Mouse (Mus musculus) liver, embryonic 14.5 days (tissue): ENCODE measurements at regions not wholly inside any gene's neighbourhood (a gene's known extent, or its start where the extent isn't known, plus 50 kb on each side); places are given as distances from the start of the nearest gene placed in this dataset.

Source experiments
- ATAC-seq: fragments of 200-750 bp; cut with Nextera tagmentation; 2 replicates; pipeline ENCODE4 v1.8.0; 2017; ENCODE audit warnings: moderate number of reproducible peaks, mild to moderate bottlenecking, moderate library complexity; ENCODE audit not compliant: insufficient read depth
- DNase-seq, 3 experiments: peaks; one replicate each; pipeline ENCODE4 v3.0.0-alpha.2; 2012 to 2013; ENCODE audit warnings: low read depth in 3 of 3, low spot score in 3 of 3
- H3K27ac ChIP-seq: fragments of 300-500 bp; sonication (generic); 2 replicates; pipeline ENCODE4 v1.5.1; 2014; ENCODE audit warnings: moderate library complexity, mild to moderate bottlenecking, control low read depth, inconsistent platforms
- H3K27me3 ChIP-seq: fragments of 300-500 bp; sonication (generic); 2 replicates; pipeline ENCODE4 v1.6.1; 2014; ENCODE audit warnings: mild to moderate bottlenecking, low read length, moderate library complexity; ENCODE audit not compliant: control insufficient read depth, insufficient read depth
- H3K36me3 ChIP-seq: fragments of 300-500 bp; sonication (generic); replicated peaks from 2 replicates; pipeline ENCODE4 v1.6.1; 2014; ENCODE audit warnings: low read depth; ENCODE audit not compliant: control insufficient read depth, insufficient read depth
- H3K4me1 ChIP-seq, 2 experiments: fragments of 200-500 bp in 1 of 2; fragments of 300-500 bp in 1 of 2; sonication (generic) in 1 of 2; replicated peaks; 2 replicates each; pipeline ENCODE4 v1.6.1; 2012 to 2014; ENCODE audit warnings: antibody characterized with exemption in 1 of 2, inconsistent platforms in 1 of 2, low read length in 1 of 2; ENCODE audit not compliant: control insufficient read depth in 2 of 2, insufficient read depth in 2 of 2
- H3K4me2 ChIP-seq: fragments of 300-500 bp; sonication (generic); 2 replicates; pipeline ENCODE4 v1.6.1; 2014; ENCODE audit warnings: low read depth, mild to moderate bottlenecking, control low read depth, moderate library complexity
- H3K4me3 ChIP-seq, 2 experiments: fragments of 200-500 bp in 1 of 2; fragments of 300-500 bp in 1 of 2; sonication (generic) in 1 of 2; 2 replicates each; pipeline ENCODE4 v1.5.1; 2012 to 2014; ENCODE audit warnings: low read depth in 2 of 2, low read length in 2 of 2, mild to moderate bottlenecking in 2 of 2, control low read depth in 1 of 2, inconsistent platforms in 1 of 2, moderate library complexity in 1 of 2; ENCODE audit not compliant: insufficient read depth in 1 of 2
- H3K9ac ChIP-seq: fragments of 300-500 bp; sonication (generic); replicated peaks from 2 replicates; pipeline ENCODE4 v1.6.1; 2014; ENCODE audit warnings: mild to moderate bottlenecking, control low read depth, moderate library complexity
- H3K9me3 ChIP-seq: fragments of 300-500 bp; sonication (generic); 2 replicates; pipeline ENCODE4 v1.6.1; 2016; ENCODE audit warnings: low read length, mixed read lengths; ENCODE audit not compliant: control insufficient read depth
- CTCF ChIP-seq: IDR thresholded peaks from 2 replicates; pipeline ENCODE4 v1.5.1; 2016; ENCODE audit warnings: antibody characterized with exemption, low read depth, control low read depth
- EP300 ChIP-seq: IDR thresholded peaks from 2 replicates; pipeline ENCODE4 v1.6.1; 2016; ENCODE audit warnings: antibody characterized with exemption, low read depth
- WGBS: fragments of 180-500 bp; shearing (Covaris S2); extraction: QIAGEN DNeasy Blood & Tissue Kit; methylation state at CpG from one replicate; pipeline ENCODE4 v1.1.7; 2014; ENCODE audit not compliant: insufficient replicate concordance; 5-methylcytosine and 5-hydroxymethylcytosine counted together

DNA sequence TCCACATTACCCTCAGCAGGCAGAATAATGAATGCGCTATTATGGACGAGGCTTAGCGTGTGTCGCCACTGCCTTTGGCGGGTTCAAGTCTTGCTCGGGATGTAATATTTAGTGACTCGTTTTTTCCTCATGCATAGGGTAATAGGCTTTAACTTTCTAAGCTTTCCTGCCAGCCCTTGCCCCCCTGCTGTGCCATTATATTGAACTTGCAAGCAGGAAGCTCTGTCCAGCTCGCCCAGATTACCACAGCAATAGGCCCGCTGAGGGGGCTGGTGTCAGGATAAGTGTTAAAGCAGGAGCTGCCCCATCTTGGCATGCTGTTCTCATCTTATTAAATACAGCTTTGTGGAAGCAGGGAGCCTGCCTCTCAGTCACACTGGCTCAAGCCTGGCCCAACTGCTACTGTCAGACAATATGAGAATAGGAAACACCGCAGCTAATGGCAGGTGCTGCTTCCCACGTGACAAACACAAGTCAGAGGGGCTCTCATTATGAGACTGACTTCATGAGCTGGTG, 105.8 kb upstream of the Cmc1 start:
- Histone ChIP-seq H3K36me3 (no peaks in the 10 kb centered on the region), H3K9ac (no peak overlapping the region), H3K4me3 (no peak overlapping the region), H3K27ac (no peak overlapping the region), H3K4me1 (no peaks in the 10 kb centered on the region), H3K9me3 (no peaks in the 10 kb centered on the region), H3K4me2 (no peak overlapping the region), H3K27me3 (no peaks in the 10 kb centered on the region)
- ATAC-seq (no peak), DNase-seq (no peak)
- TF ChIP-seq CTCF, result no peak
- no peak for TF ChIP-seq EP300
- 26% methylated on average over 11 of the region's 11 CpGs for WGBS

DNA sequence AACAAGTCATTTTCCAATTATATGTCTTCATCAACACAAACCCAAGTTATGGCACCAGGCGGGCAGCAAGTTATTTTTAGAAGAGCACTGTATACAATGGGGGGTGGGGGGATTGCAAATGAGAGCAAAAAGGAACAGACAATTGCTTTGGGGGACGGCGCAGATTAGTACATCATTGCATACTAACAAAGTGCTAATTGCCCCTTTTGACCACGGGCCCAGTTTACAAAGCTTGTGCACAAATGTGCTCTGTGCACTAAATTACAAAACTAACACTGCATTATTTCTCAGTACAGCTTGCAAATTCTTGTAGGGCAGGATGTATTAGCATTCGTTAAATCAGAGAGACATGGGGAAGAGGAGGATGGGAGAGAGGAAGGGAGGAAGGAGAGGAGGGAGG, 116.3 kb upstream of the Cmc1 start:
- no peak overlapping the region for H3K4me2 ChIP-seq
- TF ChIP-seq EP300, result no peak
- no peak for TF ChIP-seq CTCF
- ATAC-seq (no peak), DNase-seq (no peak)
- H3K27ac ChIP-seq, result no peak overlapping the region
- no peaks in the 10 kb centered on the region for H3K9me3 ChIP-seq
- WGBS, result 45% methylated on average over 5 of the region's 5 CpGs
- H3K4me3 ChIP-seq, result no peak overlapping the region
- no peaks in the 10 kb centered on the region for H3K27me3 ChIP-seq
- no peaks in the 10 kb centered on the region for H3K4me1 ChIP-seq
- H3K36me3 ChIP-seq, result no peaks in the 10 kb centered on the region
- H3K9ac ChIP-seq, result no peak overlapping the region

DNA sequence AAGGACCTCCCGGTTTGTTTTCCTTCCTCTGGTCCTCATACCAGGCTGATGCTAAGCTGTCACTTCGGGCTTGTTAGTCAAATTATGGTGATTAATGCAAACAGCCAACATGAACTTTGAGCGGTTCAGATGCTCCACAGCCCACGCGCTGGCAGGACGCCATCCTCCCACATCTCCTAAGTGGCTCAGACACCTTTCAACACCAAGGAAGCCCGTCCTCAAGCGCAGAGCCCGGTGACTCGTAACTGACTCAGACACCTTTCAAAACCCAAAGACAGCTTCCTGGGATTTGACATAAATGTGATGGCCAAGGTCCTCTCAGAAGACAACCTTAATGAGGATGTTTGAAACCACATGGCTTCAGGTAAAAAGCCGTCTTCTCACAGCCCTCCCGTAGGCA, 121.7 kb upstream of the Cmc1 start:
- no peak for DNase-seq
- no peaks in the 10 kb centered on the region for H3K9me3 ChIP-seq
- no peaks in the 10 kb centered on the region; a peak in 1 of 4 replicates for H3K4me1 ChIP-seq
- 65% methylated on average over 12 of the region's 12 CpGs for WGBS
- no peak overlapping the region for H3K27ac ChIP-seq
- no peak for TF ChIP-seq CTCF
- no peak for TF ChIP-seq EP300
- H3K4me2 ChIP-seq, result no peak overlapping the region
- no peak overlapping the region for H3K9ac ChIP-seq
- no peak for ATAC-seq
- no peak overlapping the region for H3K4me3 ChIP-seq
- H3K27me3 ChIP-seq, result no peaks in the 10 kb centered on the region
- H3K36me3 ChIP-seq, result no peaks in the 10 kb centered on the region

DNA sequence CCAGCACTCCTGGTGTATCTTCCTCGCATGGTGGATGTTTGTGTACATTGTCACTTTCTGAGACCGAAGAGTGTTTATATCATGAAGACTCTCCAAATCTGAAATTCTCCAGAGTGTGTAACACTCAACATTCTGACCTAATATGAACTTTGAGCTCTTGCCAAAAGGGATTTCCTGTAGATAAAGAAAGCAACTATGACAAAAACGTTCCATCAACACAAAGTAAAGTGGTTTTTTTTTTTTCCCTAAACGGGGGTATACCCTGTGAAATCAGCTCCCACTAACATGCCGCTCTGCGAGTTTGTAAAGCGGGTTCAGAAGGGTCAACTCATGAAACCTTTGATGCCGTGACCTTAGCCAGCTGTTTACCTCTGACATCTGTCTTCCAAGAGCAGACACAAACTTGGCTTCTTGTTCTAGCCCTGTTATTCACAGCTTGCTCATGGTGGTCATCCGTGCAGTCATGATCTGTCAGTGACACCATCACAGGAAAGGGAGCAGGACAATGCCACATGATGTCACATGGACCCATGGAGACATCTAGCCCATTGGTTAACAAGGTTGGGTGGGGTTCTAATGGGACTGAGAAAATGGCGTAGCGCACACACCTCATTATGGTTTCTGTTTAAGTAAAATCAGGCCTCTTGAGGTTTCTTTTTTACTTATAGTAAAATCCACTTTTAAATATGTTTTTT, 122.9 kb upstream of the Cmc1 start:
- ATAC-seq, result no peak
- WGBS, result 51% methylated on average over 11 of the region's 11 CpGs
- H3K9me3 ChIP-seq, result no peaks in the 10 kb centered on the region
- no peak overlapping the region for H3K27ac ChIP-seq
- no peaks in the 10 kb centered on the region; a peak in 1 of 4 replicates for H3K4me1 ChIP-seq
- no peak overlapping the region for H3K4me2 ChIP-seq
- no peak overlapping the region for H3K4me3 ChIP-seq
- no peak overlapping the region for H3K9ac ChIP-seq
- no peak for TF ChIP-seq CTCF
- no peak for TF ChIP-seq EP300
- no peaks in the 10 kb centered on the region for H3K36me3 ChIP-seq
- DNase-seq, result no peak
- no peaks in the 10 kb centered on the region for H3K27me3 ChIP-seq

DNA sequence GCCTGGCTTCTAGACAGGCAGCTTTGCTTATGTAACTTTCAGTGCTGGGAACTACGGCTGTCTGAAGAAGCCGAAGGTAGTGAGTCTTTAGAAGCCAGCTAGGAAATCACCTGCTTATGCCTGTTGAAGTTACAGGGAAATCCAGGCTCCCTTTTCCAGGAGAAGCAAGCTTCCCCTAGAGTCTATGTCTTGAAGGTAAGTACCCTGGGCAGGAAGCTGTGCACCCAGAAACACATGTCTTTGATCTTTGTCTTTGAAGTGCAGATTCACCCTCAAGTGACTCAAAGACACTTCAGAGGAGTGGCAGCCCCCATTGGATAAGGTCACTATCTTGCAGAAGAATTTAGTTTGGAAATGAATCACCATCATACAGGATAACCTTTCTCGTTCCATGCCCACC, 135.5 kb upstream of the Cmc1 start:
- 55% methylated on average over 3 of the region's 3 CpGs for WGBS
- no peaks in the 10 kb centered on the region for H3K9me3 ChIP-seq
- DNase-seq (no peak), ATAC-seq (no peak)
- no peaks in the 10 kb centered on the region for H3K27me3 ChIP-seq
- no peaks in the 10 kb centered on the region for H3K4me1 ChIP-seq
- H3K9ac ChIP-seq, result no peak overlapping the region
- no peak overlapping the region for H3K4me3 ChIP-seq
- TF ChIP-seq EP300, result no peak
- no peak for TF ChIP-seq CTCF
- H3K27ac ChIP-seq, result no peak overlapping the region
- H3K4me2 ChIP-seq, result no peak overlapping the region
- no peaks in the 10 kb centered on the region for H3K36me3 ChIP-seq
